Mouse (Mus musculus) hematopoietic stem cell, adult 5-6 weeks (primary cell): ENCODE results near the gene Zfp882. TPM values are rescaled to one million over a fixed set of nuclear protein-coding genes. Genes with fewer than 3 reads are reported as not detected.
"Not testable (repeated sequence)": the region's sequence is repeated elsewhere in the genome, so short reads cannot be mapped to it uniquely, and the experiment has no call there.

Experiments used
- ATAC-seq, 2 experiments: fragments of 125-278 bp in 1 of 2; replicated peaks in 1 of 2; 2 replicates each; pipeline ENCODE4 v1.8.0; 2016 to 2017; ENCODE audit warnings: inconsistent platforms in 2 of 2, mild to moderate bottlenecking in 2 of 2, moderate number of reproducible peaks in 2 of 2, low read depth in 1 of 2, moderate TSS enrichment in 1 of 2; ENCODE audit not compliant: low FRiP score in 2 of 2, poor library complexity in 2 of 2, severe bottlenecking in 2 of 2, insufficient read depth in 1 of 2, low TSS enrichment in 1 of 2
- total RNA-seq: library from RNA; stranded (forward); fragments of 172-1452, 232-1000 nt; gene quantifications from 2 replicates; pipeline ENCODE4 v1.2.3, GENCODE M21; 2017

The Zfp882 gene
- total RNA-seq, 1 experiment from 2014 or later, result 14.6 TPM

DNA sequence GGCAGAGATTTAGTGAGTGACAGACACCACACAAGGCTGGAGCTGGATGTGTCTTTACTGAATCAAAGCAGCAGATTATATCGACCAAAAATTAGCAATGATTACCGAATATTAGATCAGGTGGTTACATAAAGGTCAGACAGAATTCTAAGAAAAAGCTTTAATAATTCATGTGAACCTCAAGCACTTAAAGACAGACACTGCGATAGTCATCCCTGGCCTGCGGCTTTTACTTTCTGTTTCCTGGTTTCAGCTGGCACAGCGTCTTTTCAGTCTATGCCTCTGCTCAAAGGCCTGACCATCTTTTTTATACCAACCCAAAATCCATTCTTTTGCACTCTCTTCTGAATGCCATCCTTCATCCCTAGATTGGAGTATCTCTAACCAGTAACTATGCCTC lies 40.2 kb downstream of the Zfp882 start:
- no peak for ATAC-seq

- peak; percentile 99 to 100 for ATAC-seq
Measured at GRCm38 (mm10) chr8:71950482-71951221, 42.2 kb downstream of the Zfp882 start, which contains the start of gene Zfp961. Gene Zfp961, plus strand, starts transcription at chr8:71951038.

- no peak for ATAC-seq
Measured at GRCm38 (mm10) chr8:71951436-71952161, 43.2 kb downstream of the Zfp882 start.

GRCm38 (mm10) chr8:71952489-71952888 lies 44.1 kb downstream of the Zfp882 start:
- no peak for ATAC-seq

GRCm38 (mm10) chr8:71952961-71953700 lies 44.7 kb downstream of the Zfp882 start:
- ATAC-seq, result not testable (repeated sequence)

GRCm38 (mm10) chr8:71954666-71955065 lies 46.3 kb downstream of the Zfp882 start:
- no peak for ATAC-seq

DNA sequence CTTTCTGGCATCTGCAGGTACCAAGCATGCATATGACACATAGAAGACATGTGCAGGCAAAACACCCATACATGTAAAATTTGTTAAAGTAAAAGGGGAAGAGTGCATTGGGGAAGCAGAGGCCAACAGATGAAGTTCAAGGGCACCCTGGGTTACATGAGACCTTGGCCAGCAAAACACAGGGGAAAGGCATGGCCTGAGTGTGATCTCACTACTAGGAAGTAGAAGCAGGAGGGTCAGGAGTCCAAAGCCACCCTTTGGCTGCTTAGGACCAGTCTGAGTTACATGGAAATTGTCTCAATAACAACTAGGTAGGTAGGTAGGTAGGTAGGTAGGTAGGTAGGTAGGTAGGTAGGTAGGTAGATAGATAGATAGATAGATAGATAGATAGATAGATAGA lies 52.1 kb downstream of the Zfp882 start:
- ATAC-seq, result no peak

- no peak for ATAC-seq
Measured at GRCm38 (mm10) chr8:71961796-71962195, 53.4 kb downstream of the Zfp882 start.

DNA sequence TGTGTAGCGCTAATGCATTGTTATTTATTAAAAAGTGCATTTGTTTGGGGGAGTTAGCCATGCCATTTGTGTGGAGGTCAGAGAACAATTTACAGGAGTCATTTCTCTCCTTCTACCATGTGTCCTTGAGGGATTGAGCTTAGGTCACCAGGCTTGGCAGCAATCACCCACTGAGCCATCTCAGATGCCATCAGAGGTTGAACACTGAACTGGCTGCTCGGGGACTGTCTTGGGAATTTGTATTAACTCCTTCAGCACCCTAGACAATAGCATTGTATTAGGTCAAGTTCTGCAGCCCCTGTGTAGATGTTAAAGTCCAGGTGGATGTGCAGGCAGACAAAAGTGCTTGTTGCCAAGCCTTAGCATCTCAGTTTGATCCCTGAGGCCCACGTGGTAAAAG lies 55.6 kb downstream of the Zfp882 start:
- ATAC-seq, result no peak

- no peak for ATAC-seq
Measured at GRCm38 (mm10) chr8:71965166-71965565, 56.8 kb downstream of the Zfp882 start.

Other genes with a start within 250 kb of the Zfp882 start
- gene Unc13a, start 236.9 kb upstream of the Zfp882 start, total RNA-seq, result 2.6 and 3.6 TPM in 2 replicates
- 32.8 and 34.1 TPM in 2 replicates for gene Jak3, start 232.3 kb upstream of the Zfp882 start, total RNA-seq
- 6.2 and 8.9 TPM in 2 replicates for gene Insl3, start 219.4 kb upstream of the Zfp882 start, total RNA-seq
- gene B3gnt3, start 206.8 kb upstream of the Zfp882 start, total RNA-seq, result 1.3 TPM in 2 replicates
- gene Fcho1, start 182.9 kb upstream of the Zfp882 start, total RNA-seq, result 90.7 and 99.4 TPM in 2 replicates
- 6.6 and 9.9 TPM in 2 replicates for gene Zfp709, start 26.6 kb upstream of the Zfp882 start, total RNA-seq
- 12.6 and 20.3 TPM in 2 replicates for gene Zfp617, start within 50 bp of the Zfp882 start, total RNA-seq
- 21.1 and 40.6 TPM in 2 replicates for gene Zfp961, start 42.4 kb downstream of the Zfp882 start, total RNA-seq
- 1.3 and 3.4 TPM in 2 replicates for gene Cyp4f18, start 101.0 kb downstream of the Zfp882 start, total RNA-seq
- gene Olfr372, start 132.6 kb downstream of the Zfp882 start, total RNA-seq, result not detected in 2 replicates
- not detected in 2 replicates for gene Olfr373, start 174.6 kb downstream of the Zfp882 start, total RNA-seq
- not detected in 2 replicates for gene Olfr374, start 198.4 kb downstream of the Zfp882 start, total RNA-seq
- gene Tpm4, start 226.4 kb downstream of the Zfp882 start, total RNA-seq, result 51.1 and 73.7 TPM in 2 replicates